Mouse (Mus musculus) lung, embryonic 16.5 days (tissue): ENCODE measurements at regions not wholly inside any gene's neighbourhood (a gene's known extent, or its start where the extent isn't known, plus 50 kb on each side); places are given as distances from the start of the nearest gene placed in this dataset.

Experiments
- ATAC-seq: fragments of 200-750 bp; cut with Nextera tagmentation; 2 replicates; pipeline ENCODE4 v1.8.0; 2017; ENCODE audit warnings: low read depth, mild to moderate bottlenecking, moderate library complexity
- H3K27ac ChIP-seq: fragments of 300-500 bp; sonication (generic); 2 replicates; pipeline ENCODE4 v1.5.1; 2014; ENCODE audit warnings: mild to moderate bottlenecking, control low read depth, low read length
- H3K27me3 ChIP-seq: fragments of 300-500 bp; sonication (generic); 2 replicates; pipeline ENCODE4 v1.6.1; 2014; ENCODE audit warnings: low read depth, low read length, mixed read lengths; ENCODE audit not compliant: control insufficient read depth, insufficient read depth
- H3K36me3 ChIP-seq: fragments of 300-500 bp; sonication (generic); 2 replicates; pipeline ENCODE4 v1.6.1; 2014; ENCODE audit warnings: low read length; ENCODE audit not compliant: control insufficient read depth, insufficient read depth
- H3K4me1 ChIP-seq: fragments of 300-500 bp; sonication (generic); replicated peaks from 2 replicates; pipeline ENCODE4 v1.6.1; 2014; ENCODE audit warnings: low read length, mixed read lengths; ENCODE audit not compliant: control insufficient read depth, insufficient read depth
- H3K4me2 ChIP-seq: fragments of 300-500 bp; sonication (generic); 2 replicates; pipeline ENCODE4 v1.6.1; 2014; ENCODE audit warnings: low read depth, low read length, control low read depth
- H3K4me3 ChIP-seq: fragments of 300-500 bp; sonication (generic); 2 replicates; pipeline ENCODE4 v1.5.1; 2014; ENCODE audit warnings: mild to moderate bottlenecking, low read length, control low read depth
- H3K9ac ChIP-seq: fragments of 300-500 bp; sonication (generic); 2 replicates; pipeline ENCODE4 v1.6.1; 2014; ENCODE audit warnings: low read length, control low read depth
- H3K9me3 ChIP-seq: fragments of 300-500 bp; sonication (generic); 2 replicates; pipeline ENCODE4 v1.6.1; 2016; ENCODE audit warnings: low read length; ENCODE audit not compliant: control insufficient read depth
- WGBS: fragments of 180-500 bp; shearing (Covaris S2); extraction: QIAGEN DNeasy Blood & Tissue Kit; methylation state at CpG from one replicate; pipeline ENCODE4 v1.1.7; 2014; 5-methylcytosine and 5-hydroxymethylcytosine counted together

DNA sequence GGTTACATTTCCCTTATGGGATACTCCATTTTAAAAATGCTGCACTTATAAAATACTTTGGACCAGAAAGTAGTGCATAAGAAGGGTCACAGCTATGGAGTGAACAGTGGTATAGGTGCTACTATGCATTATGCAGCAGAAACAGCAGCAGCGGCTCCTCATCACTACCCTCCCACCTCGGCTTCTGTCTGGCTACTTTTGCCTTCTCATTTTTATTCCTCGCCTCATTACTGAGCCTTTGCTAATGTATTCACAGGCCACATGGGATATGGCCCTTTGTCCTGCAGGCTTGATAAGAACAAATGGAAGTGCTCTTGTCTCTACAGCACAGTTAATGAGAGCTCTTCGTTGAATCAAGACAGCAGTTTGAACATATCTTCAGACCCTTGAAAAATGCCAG lies 451.6 kb downstream of the Tns3 start:
- Histone ChIP-seq H3K36me3 (no peaks in the 10 kb centered on the region), H3K9ac (no peak overlapping the region), H3K27me3 (no peaks in the 10 kb centered on the region), H3K4me2 (no peak overlapping the region), H3K4me3 (no peak overlapping the region), H3K9me3 (no peaks in the 10 kb centered on the region), H3K4me1 (no peaks in the 10 kb centered on the region), H3K27ac (no peak overlapping the region)
- WGBS, result 59% methylated on average over 4 of the region's 4 CpGs
- no peak for ATAC-seq

DNA sequence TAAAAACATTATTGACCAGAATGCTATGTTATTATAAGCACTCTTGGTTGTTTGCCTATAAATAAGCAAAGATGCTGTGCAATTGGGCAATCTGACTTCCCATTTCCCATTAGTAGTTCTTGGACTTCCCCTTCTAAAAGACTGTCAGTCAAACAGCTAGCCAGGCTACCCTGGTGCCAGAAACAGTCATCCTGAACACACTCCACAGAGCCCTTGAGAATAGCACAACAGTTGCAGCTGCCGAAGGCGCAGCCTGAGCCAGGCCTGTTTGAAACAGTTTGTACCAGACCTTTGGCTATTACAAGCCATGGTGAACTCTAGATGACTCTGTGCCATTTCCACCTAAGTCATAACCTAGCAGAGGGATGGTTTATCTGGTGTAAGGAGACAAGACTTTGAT lies 455.3 kb downstream of the Tns3 start:
- Histone ChIP-seq H3K27me3 (no peaks in the 10 kb centered on the region), H3K4me2 (no peak overlapping the region), H3K36me3 (no peaks in the 10 kb centered on the region), H3K9me3 (no peaks in the 10 kb centered on the region), H3K4me3 (no peak overlapping the region), H3K4me1 (no peaks in the 10 kb centered on the region), H3K9ac (no peak overlapping the region), H3K27ac (no peak overlapping the region)
- 87% methylated on average over 2 of the region's 2 CpGs for WGBS
- ATAC-seq, result no peak

DNA sequence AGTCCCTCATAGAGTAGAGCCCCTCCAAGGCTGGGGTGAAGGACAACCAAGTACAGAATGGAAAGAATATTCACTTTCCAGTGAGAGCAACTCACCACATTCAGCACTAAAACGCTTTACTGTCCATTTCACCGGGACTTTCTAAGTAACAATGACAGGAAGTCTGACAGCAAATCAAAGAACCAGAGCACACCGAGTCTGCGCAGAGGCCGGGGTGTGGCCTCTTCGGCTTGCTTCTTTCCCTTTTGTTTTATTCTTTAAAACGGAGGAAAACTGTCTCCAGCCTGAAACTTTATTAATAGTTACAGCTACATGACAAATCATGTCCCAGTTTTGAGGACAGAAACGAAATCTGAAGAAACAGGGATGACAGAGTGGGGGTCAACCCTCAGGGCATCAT lies 465.0 kb downstream of the Tns3 start:
- no peak overlapping the region for H3K27ac ChIP-seq
- ATAC-seq, result no peak
- H3K27me3 ChIP-seq, result no peaks in the 10 kb centered on the region
- H3K4me3 ChIP-seq, result no peak overlapping the region
- H3K4me1 ChIP-seq, result no peaks in the 10 kb centered on the region
- WGBS, result 60% methylated on average over 8 of the region's 8 CpGs
- H3K9ac ChIP-seq, result no peak overlapping the region
- no peaks in the 10 kb centered on the region for H3K36me3 ChIP-seq
- H3K9me3 ChIP-seq, result no peaks in the 10 kb centered on the region
- no peak overlapping the region for H3K4me2 ChIP-seq
